Mouse (Mus musculus) retina, postnatal 1 day (tissue): ENCODE results near the gene Tars2.
"Not testable (repeated sequence)": the region's sequence is repeated elsewhere in the genome, so short reads cannot be mapped to it uniquely, and the experiment has no call there.

Source experiments
- DNase-seq: peaks from one replicate; pipeline ENCODE4 v3.0.0-alpha.2; 2012

The Tars2 gene

DNA sequence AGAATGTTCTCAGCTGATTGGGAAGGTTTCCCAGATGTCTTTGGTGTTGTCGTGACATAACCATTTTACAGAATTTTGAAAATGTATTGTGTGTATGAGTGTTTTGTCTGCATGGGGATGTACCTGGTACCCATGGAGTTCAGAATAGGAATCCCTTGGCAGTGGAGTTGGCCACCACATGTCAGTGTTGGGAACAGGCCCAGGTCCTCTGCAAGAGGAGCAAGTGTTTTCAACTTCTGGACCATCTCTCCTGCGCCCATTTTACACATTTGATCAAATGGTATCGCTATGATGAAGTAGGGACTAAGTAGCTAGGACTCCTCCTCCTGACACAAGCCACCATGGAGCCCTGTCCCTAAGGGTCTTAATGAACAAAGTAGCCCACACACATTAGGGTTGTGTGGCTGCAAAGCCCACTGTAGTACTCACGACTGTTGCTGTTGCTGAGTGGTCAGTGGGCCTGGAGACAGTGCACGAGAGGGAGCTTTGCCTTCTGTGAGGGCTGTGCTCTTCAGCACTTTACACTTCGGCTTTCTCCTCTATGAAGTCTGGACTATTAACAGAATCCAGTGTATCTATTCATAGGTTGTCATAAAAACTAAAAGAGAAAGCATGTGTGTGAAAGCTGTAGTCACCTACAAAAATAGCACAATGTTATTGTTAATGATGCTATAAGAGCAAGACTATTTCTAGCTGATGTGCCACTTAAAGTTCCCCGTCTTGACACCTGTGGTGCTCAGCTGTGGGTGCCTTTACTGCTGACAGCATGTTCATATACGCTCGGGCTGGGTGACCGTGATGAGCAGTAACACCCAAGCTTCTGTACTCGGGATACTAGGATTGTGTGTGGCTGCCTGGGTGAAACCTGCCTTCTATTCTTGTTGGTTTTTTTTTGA is 65.0 kb downstream of the Tars2 start:
- no peak for DNase-seq

DNA sequence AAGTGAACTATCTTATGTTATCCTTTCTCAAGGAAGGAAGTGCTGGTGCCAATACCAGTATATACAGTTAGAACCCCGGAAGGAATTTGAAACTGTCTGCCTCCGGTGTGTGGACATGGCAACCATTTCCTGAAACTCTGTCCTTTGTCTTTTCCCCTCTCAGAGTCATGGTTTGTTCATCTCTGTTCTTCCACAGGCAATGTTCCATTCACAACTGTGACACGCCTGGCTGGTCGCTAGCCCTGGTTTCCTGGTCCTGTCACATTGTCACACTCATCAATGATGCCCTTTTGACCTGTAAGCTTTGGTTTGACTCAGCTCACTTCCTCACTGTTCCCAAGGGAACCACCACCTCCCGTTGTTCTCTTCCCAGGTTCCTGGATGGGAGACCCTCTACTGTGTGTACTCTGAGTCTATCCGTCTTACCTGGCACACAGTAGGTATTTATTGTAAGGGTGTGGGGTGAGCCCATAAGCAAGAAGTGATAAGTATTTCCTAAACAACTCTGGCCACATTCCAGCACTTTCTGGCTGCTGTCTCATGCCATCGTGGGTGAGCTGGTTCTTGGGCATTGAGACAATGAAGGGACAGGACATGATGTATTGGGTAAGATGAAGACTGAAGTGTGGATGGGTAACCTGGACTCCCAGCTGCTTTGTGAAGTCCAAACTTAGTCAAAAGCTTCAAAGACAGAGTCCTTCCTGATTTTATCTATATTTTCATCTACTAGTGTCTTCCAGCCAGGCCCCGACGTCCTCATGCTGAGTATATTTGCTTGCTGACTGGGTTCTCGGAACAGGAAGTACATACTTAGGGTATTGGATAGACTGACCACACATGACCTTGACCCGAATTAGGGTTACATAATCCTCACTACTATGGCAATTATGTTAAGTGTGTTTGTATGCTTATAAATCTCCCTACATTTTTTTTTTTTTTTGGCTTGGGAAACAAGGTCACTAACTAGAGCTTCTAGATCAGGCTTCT is 65.9 kb downstream of the Tars2 start:
- peak; percentile 52 for DNase-seq

DNA sequence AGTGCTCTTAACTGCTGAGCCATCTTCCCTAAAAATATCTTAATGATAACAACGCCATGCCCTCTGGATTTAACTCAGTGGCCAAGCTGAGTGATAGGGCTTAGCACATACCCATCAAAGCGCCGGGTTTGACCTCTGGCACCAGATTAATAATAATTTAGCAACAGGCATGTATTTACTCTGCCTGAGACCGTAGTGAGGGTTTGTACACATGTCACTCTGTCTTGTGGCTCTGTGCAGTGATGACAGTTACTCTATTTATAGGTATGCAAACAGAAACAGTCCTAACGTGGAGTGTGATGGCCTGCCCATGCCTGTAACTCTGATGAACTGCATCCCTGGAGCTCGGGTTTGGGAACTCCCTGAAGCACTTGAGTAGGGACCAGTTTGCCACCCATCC is 67.3 kb downstream of the Tars2 start:
- DNase-seq: no peak

DNA sequence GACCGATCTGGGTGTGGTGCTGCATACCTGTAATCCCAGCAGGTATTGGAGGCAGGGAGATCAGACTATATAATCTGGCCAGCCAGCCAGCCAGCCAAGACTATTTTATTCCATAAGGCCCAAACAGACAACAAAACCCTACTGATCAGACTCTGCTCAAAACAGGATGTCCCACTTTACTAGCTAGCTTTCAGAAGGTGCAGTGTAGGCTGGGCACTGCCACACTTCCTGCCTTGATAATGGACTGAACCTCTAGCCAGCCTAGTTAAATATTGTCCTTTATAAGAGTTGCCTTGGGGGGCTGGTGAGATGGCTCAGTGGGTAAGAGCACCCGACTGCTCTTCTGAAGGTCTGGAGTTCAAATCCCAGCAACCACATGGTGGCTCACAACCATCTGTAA is 69.5 kb downstream of the Tars2 start:
- DNase-seq: not testable (repeated sequence)
